Mouse (Mus musculus) lung, embryonic 14.5 days (tissue): ENCODE measurements around the gene Adamts5. TPM values are rescaled to one million over a fixed set of nuclear protein-coding genes. Genes with fewer than 3 reads are reported as not detected.

ENCODE experiments used
- ATAC-seq: fragments of 200-750 bp; cut with Nextera tagmentation; 2 replicates; pipeline ENCODE4 v1.8.0; 2017; ENCODE audit warnings: mild to moderate bottlenecking, moderate TSS enrichment, moderate library complexity; ENCODE audit not compliant: insufficient read depth
- DNase-seq: peaks from one replicate; pipeline ENCODE4 v3.0.0-alpha.2; 2015
- H3K27ac ChIP-seq: fragments of 300-500 bp; sonication (generic); 2 replicates; pipeline ENCODE4 v1.5.1; 2014; ENCODE audit warnings: low read depth, mild to moderate bottlenecking, moderate library complexity
- H3K27me3 ChIP-seq: fragments of 300-500 bp; sonication (generic); 2 replicates; pipeline ENCODE4 v1.6.1; 2014; ENCODE audit warnings: low read length, control low read depth; ENCODE audit not compliant: insufficient read depth
- H3K36me3 ChIP-seq: fragments of 300-500 bp; sonication (generic); 2 replicates; pipeline ENCODE4 v1.6.1; 2014; ENCODE audit warnings: control low read depth; ENCODE audit not compliant: insufficient read depth
- H3K4me1 ChIP-seq: fragments of 300-500 bp; sonication (generic); 2 replicates; pipeline ENCODE4 v1.6.1; 2014; ENCODE audit warnings: antibody characterized with exemption, control low read depth; ENCODE audit not compliant: insufficient read depth
- H3K4me2 ChIP-seq: fragments of 300-500 bp; sonication (generic); 2 replicates; pipeline ENCODE4 v1.6.1; 2014; ENCODE audit warnings: mild to moderate bottlenecking
- H3K4me3 ChIP-seq: fragments of 300-500 bp; sonication (generic); 2 replicates; pipeline ENCODE4 v1.5.1; 2014; ENCODE audit warnings: low read depth, low read length
- H3K9ac ChIP-seq: fragments of 300-500 bp; sonication (generic); 2 replicates; pipeline ENCODE4 v1.6.1; 2014
- H3K9me3 ChIP-seq: fragments of 300-500 bp; sonication (generic); 2 replicates; pipeline ENCODE4 v1.6.1; 2016; ENCODE audit warnings: low read depth, low read length, control low read depth
- CTCF ChIP-seq: IDR thresholded peaks from 2 replicates; pipeline ENCODE4 v1.5.1; 2016; ENCODE audit warnings: antibody characterized with exemption, low read depth
- WGBS: fragments of 180-500 bp; shearing (Covaris S2); extraction: QIAGEN DNeasy Blood & Tissue Kit; methylation state at CpG from one replicate; pipeline ENCODE4 v1.1.7; 2014; 5-methylcytosine and 5-hydroxymethylcytosine counted together
- polyA plus RNA-seq: library from polyadenylated mRNA; unstranded; fragments of >200 nt; fragmentation: Nextera tagmentation; extraction: Ambion mirVana; gene quantifications from 2 replicates; pipeline ENCODE4 v1.2.1, GENCODE M21; 2014

Adamts5 gene
- polyA plus RNA-seq, 1 experiment from 2014 or later, result 3.2 TPM

DNA sequence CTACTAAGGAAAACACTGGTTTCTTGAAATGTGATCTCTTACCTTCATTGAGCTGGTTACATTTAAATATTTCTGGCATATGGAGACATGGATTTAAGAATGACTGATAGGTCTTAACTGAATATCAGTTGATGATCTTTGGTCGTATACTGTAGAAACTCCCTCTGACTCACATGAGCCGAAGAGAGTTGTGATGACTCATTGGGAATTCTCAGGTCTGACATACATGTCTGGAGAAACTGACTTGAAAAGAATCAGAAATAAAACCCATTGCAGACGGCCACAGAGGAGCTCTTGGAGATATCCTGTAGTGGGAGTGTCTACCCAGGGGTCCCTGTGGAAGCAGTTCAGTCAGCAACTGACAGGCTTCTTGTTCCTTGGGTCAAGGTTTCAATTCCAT, 74.6 kb downstream of the Adamts5 start:
- 76% methylated on average over 3 of the region's 3 CpGs for WGBS
- Histone ChIP-seq H3K27me3 (no peaks in the 10 kb centered on the region), H3K9me3 (no peaks in the 10 kb centered on the region), H3K4me3 (no peak overlapping the region), H3K27ac (no peak overlapping the region), H3K9ac (no peak overlapping the region), H3K4me2 (no peak overlapping the region), H3K36me3 (no peaks in the 10 kb centered on the region), H3K4me1 (no peaks in the 10 kb centered on the region)
- DNase-seq, result no peak
- TF ChIP-seq CTCF, result no peak
- ATAC-seq, result no peak

DNA sequence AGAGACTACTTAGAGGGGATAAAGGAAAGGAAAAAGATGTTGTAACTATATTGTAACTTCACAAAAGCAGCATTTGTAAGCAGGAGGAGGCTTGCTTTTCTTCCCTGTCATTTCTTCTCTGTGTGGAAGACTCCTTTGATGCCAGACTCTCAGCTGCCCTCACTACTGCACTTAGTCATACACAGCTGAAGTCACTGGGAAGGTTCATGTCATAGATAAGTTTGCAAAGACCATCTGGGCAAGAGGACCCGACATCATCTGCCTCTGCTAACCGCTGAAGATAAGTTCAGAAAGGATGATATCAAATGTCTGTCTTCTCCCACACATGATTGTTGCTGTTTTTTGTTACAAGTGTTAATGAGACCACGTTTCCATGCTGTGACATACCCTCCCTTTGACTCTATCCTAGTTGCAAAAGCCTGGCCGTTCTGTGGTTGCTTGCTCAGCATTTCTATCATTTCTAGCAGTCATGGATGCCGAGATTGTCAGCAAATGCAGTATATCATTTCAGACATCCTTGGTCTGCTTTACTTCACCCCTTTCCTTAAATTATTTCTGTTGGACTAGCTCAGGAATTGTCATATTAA, 79.2 kb downstream of the Adamts5 start:
- Histone ChIP-seq H3K27ac (no peak overlapping the region), H3K4me2 (no peak overlapping the region), H3K9ac (no peak overlapping the region), H3K4me1 (no peaks in the 10 kb centered on the region), H3K27me3 (no peaks in the 10 kb centered on the region), H3K4me3 (no peak overlapping the region), H3K9me3 (no peaks in the 10 kb centered on the region), H3K36me3 (no peaks in the 10 kb centered on the region)
- 52% methylated on average over 5 of the region's 5 CpGs for WGBS
- TF ChIP-seq CTCF, result no peak
- DNase-seq (no peak), ATAC-seq (no peak)

DNA sequence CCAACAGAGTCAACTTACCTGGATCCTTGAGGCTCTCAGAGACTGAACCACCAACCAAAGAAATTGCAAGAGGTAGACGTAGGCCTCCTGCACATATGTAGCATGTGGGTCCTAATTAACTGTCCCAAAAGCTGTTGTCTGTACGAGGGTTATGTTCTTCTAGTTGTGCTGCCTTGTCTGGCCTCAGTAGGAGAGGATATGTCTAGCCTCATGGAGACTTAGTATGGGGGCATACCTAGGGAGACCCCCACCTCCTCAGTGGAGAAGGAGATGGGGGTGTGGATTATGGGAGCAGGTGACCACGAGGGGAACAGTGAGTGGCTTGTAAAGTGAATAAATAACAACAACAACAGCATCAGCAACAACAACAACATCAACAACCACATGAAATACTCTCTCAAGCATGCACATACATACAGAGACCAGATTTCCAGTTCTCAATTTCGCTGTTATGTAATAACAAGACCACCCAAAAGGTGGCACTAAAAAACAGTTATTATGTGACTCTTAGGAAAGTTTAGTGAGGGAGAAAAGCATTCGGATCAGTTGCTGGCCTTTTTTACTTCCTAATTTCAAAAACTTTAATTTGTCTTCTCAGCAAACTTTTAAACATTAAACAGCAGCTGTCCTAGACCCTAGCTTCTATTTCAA, 81.7 kb downstream of the Adamts5 start:
- Histone ChIP-seq H3K36me3 (no peaks in the 10 kb centered on the region), H3K4me1 (no peaks in the 10 kb centered on the region), H3K9me3 (no peaks in the 10 kb centered on the region), H3K27ac (no peak overlapping the region), H3K4me2 (no peak overlapping the region), H3K4me3 (no peak overlapping the region), H3K27me3 (no peaks in the 10 kb centered on the region), H3K9ac (no peak overlapping the region)
- DNase-seq (peak; percentile 89), ATAC-seq (peak; percentile 56; the same call in 1 of the 2 replicates)
- WGBS, result 49% methylated on average over 5 of the region's 5 CpGs
- TF ChIP-seq CTCF, result peak; percentile 58

DNA sequence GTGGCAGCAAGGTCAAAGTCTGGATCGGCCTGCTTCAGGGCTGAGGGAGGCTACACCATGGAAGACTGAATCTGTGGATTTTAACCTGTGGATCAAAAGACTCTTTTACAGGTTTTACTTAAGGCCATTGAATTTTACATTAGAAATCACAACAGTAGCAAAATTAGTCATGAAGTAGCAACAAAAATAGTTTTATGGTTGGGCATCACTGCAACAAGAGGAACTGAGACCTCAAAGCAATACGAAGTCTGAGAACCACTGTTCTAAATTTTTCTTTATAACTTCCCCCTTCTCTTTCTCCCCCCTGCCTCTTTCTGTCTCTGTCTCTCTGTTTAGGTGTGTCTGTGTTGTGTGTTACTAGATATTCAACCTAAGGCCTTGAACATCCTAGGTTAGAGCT, 87.5 kb downstream of the Adamts5 start:
- ATAC-seq, result no peak
- DNase-seq, result no peak
- 84% methylated on average over 2 of the region's 2 CpGs for WGBS
- H3K36me3 ChIP-seq, result no peaks in the 10 kb centered on the region
- H3K4me1 ChIP-seq, result no peaks in the 10 kb centered on the region
- no peak overlapping the region for H3K4me3 ChIP-seq
- TF ChIP-seq CTCF, result no peak
- no peak overlapping the region for H3K9ac ChIP-seq
- no peak overlapping the region for H3K4me2 ChIP-seq
- H3K27me3 ChIP-seq, result no peaks in the 10 kb centered on the region
- H3K27ac ChIP-seq, result no peak overlapping the region
- H3K9me3 ChIP-seq, result no peaks in the 10 kb centered on the region

DNA sequence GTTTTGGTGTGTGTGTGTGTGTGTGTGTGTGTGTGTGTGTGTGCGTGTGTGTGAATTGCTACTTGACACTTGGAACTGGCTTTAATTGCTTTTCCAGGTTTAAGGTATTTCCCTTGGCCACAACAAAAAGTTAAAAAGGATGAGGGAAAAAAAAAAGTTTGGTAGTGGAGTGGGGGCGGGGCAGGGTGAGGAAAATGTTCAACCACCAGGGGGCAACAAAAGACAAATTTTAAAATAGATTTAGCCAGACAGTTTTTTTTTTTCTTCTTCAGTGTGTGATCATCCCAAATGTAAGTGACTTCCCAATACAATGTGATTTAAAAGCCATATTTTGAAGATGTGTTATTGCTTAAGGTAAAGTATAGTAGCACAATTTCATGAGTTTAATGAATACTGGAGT, 94.0 kb downstream of the Adamts5 start:
- Histone ChIP-seq H3K4me3 (no peak overlapping the region), H3K9ac (no peak overlapping the region), H3K27me3 (no peaks in the 10 kb centered on the region), H3K9me3 (no peaks in the 10 kb centered on the region), H3K4me1 (no peaks in the 10 kb centered on the region), H3K27ac (no peak overlapping the region), H3K4me2 (peak overlapping the region; percentile 37; the same call in 1 of the 2 replicates), H3K36me3 (no peaks in the 10 kb centered on the region)
- peak; percentile 85 for DNase-seq
- 9% methylated on average over 2 of the region's 2 CpGs for WGBS
- ATAC-seq, result no peak
- peak; percentile 66 for TF ChIP-seq CTCF

DNA sequence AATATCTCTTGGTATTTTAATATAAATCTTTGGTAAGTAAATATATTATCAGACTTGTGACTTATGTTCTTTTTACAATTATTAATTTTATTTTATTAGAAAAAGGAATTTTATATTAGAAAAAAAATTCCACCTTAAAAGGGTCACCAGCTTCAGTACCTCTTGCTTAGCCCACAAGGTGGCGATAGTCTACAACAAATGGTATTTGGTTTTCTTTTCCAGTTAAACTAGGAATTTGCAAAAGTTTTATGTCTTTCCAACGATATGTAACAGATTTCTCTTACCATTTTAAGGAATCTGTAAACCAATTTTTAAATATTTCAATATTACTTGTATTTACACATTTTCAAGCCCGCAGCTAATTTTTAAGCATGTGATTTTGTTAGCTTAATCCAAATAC, 94.6 kb downstream of the Adamts5 start:
- no peak for ATAC-seq
- no peaks in the 10 kb centered on the region for H3K27me3 ChIP-seq
- H3K4me2 ChIP-seq, result peak overlapping the region; percentile 37; the same call in 1 of the 2 replicates
- no peaks in the 10 kb centered on the region for H3K36me3 ChIP-seq
- peak; percentile 96 for DNase-seq
- H3K4me3 ChIP-seq, result no peak overlapping the region
- WGBS, result 15% methylated on average over 3 of the region's 3 CpGs
- no peaks in the 10 kb centered on the region for H3K4me1 ChIP-seq
- TF ChIP-seq CTCF, result peak; percentile 74
- H3K9me3 ChIP-seq, result no peaks in the 10 kb centered on the region
- H3K27ac ChIP-seq, result no peak overlapping the region
- H3K9ac ChIP-seq, result no peak overlapping the region

Other genes with a start within 250 kb of the Adamts5 start
- 40.0 and 40.2 TPM in 2 replicates for gene Adamts1, start 98.7 kb downstream of the Adamts5 start, polyA plus RNA-seq